Mouse (Mus musculus) left cerebral cortex, adult 11 months (tissue): ENCODE measurements around the gene Srrm1.
"Not testable (repeated sequence)": the region's sequence is repeated elsewhere in the genome, so short reads cannot be mapped to it uniquely, and the experiment has no call there.

Source experiments
- DNase-seq: peaks from one replicate; pipeline ENCODE4 v3.0.0; 2022; ENCODE audit warnings: low spot score

The Srrm1 gene

GRCm38 (mm10) chr4:135300248-135301041 is 52.7 kb downstream of the Srrm1 start:
- DNase-seq, result no peak

GRCm38 (mm10) chr4:135298680-135299079 is 54.4 kb downstream of the Srrm1 start:
- DNase-seq, result no peak

GRCm38 (mm10) chr4:135297931-135298546 is 55.1 kb downstream of the Srrm1 start:
- DNase-seq, result peak; percentile 77

- DNase-seq, result no peak
Measured at GRCm38 (mm10) chr4:135297146-135297545, 56.0 kb downstream of the Srrm1 start.

- DNase-seq, result no peak
Measured at GRCm38 (mm10) chr4:135296565-135296964, 56.6 kb downstream of the Srrm1 start.

- DNase-seq, result no peak
Measured at GRCm38 (mm10) chr4:135293813-135294212, 59.3 kb downstream of the Srrm1 start.

- no peak for DNase-seq
Measured at GRCm38 (mm10) chr4:135292477-135293089, 60.5 kb downstream of the Srrm1 start.

- DNase-seq, result no peak
Measured at GRCm38 (mm10) chr4:135291841-135292240, 61.3 kb downstream of the Srrm1 start.

GRCm38 (mm10) chr4:135291199-135291598 is 61.9 kb downstream of the Srrm1 start:
- DNase-seq, result no peak

- DNase-seq, result no peak
Measured at GRCm38 (mm10) chr4:135287975-135288374, 65.1 kb downstream of the Srrm1 start.

- no peak for DNase-seq
Measured at GRCm38 (mm10) chr4:135286833-135287395, 66.2 kb downstream of the Srrm1 start.

- no peak for DNase-seq
Measured at GRCm38 (mm10) chr4:135286033-135286622, 67.0 kb downstream of the Srrm1 start.

GRCm38 (mm10) chr4:135285436-135285835 is 67.7 kb downstream of the Srrm1 start:
- DNase-seq, result no peak

GRCm38 (mm10) chr4:135283875-135284274 is 69.2 kb downstream of the Srrm1 start:
- no peak for DNase-seq

- DNase-seq, result no peak
Measured at GRCm38 (mm10) chr4:135283417-135283816, 69.7 kb downstream of the Srrm1 start.

- no peak for DNase-seq
Measured at GRCm38 (mm10) chr4:135282651-135283290, 70.3 kb downstream of the Srrm1 start.

GRCm38 (mm10) chr4:135280016-135280415 is 73.1 kb downstream of the Srrm1 start:
- not testable (repeated sequence) for DNase-seq

GRCm38 (mm10) chr4:135276681-135277379 is 76.3 kb downstream of the Srrm1 start:
- DNase-seq, result no peak

GRCm38 (mm10) chr4:135274761-135275160 is 78.4 kb downstream of the Srrm1 start:
- DNase-seq, result no peak

GRCm38 (mm10) chr4:135273307-135273682 is 79.8 kb downstream of the Srrm1 start:
- DNase-seq, result no peak

GRCm38 (mm10) chr4:135272640-135273306 is 80.3 kb downstream of the Srrm1 start, which contains the start of gene Clic4:
Clic4 (minus strand) TSS chr4:135272814.
- DNase-seq, result peak; percentile 95
